Mouse (Mus musculus) monocyte, adult 2 months (primary cell): Measurements from ENCODE around the gene Rad50.
A peak's percentile ranks its signal among the peaks of the same experiment; 100 is the strongest.

ENCODE experiments used
- DNase-seq, 2 experiments: peaks; one replicate each; pipeline ENCODE4 v3.0.0; 2022; ENCODE audit warnings: low spot score in 2 of 2, low read depth in 1 of 2

Gene Rad50

GRCm38 (mm10) chr11:53635590-53636182 lies 71.4 kb downstream of the Rad50 start:
- DNase-seq, result no peak

GRCm38 (mm10) chr11:53634556-53634955 lies 72.6 kb downstream of the Rad50 start, which contains the start of gene Il13:
TSS of gene Il13 (minus strand) at chr11:53634702.
- DNase-seq, result no peak

GRCm38 (mm10) chr11:53633644-53634043 lies 73.5 kb downstream of the Rad50 start:
- no peak for DNase-seq

- no peak for DNase-seq
These were observed 74.9 kb downstream of the Rad50 start for GRCm38 (mm10) chr11:53632122-53632733.

GRCm38 (mm10) chr11:53627859-53628258 lies 79.3 kb downstream of the Rad50 start:
- DNase-seq, result peak; percentile 16 to 25

GRCm38 (mm10) chr11:53626802-53627373 lies 80.2 kb downstream of the Rad50 start:
- DNase-seq, result no peak

GRCm38 (mm10) chr11:53624124-53624523 lies 83.0 kb downstream of the Rad50 start:
- DNase-seq, result no peak

- no peak for DNase-seq
These were observed 83.5 kb downstream of the Rad50 start for GRCm38 (mm10) chr11:53623573-53623972.

- DNase-seq, result no peak
These were observed 84.7 kb downstream of the Rad50 start for GRCm38 (mm10) chr11:53622440-53622806.

GRCm38 (mm10) chr11:53621582-53622439 lies 85.3 kb downstream of the Rad50 start:
- no peak for DNase-seq

- no peak for DNase-seq
These were observed 87.0 kb downstream of the Rad50 start for GRCm38 (mm10) chr11:53620094-53620493.

GRCm38 (mm10) chr11:53619428-53619827 lies 87.7 kb downstream of the Rad50 start:
- DNase-seq, result no peak

- DNase-seq, result no peak
These were observed 88.4 kb downstream of the Rad50 start, which contains the start of gene Il4 for GRCm38 (mm10) chr11:53618619-53619198. TSS of gene Il4 (minus strand) at chr11:53618669.

GRCm38 (mm10) chr11:53617562-53618109 lies 89.5 kb downstream of the Rad50 start:
- DNase-seq, result no peak

GRCm38 (mm10) chr11:53616748-53617558 lies 90.2 kb downstream of the Rad50 start:
- DNase-seq, result no peak

GRCm38 (mm10) chr11:53615575-53615974 lies 91.5 kb downstream of the Rad50 start:
- no peak for DNase-seq

- DNase-seq, result no peak
These were observed 91.9 kb downstream of the Rad50 start for GRCm38 (mm10) chr11:53615172-53615571.

- no peak for DNase-seq
These were observed 97.4 kb downstream of the Rad50 start for GRCm38 (mm10) chr11:53609672-53610071.

- DNase-seq, result no peak
These were observed 97.9 kb downstream of the Rad50 start for GRCm38 (mm10) chr11:53609231-53609630.

- DNase-seq, result no peak
These were observed 101.5 kb downstream of the Rad50 start for GRCm38 (mm10) chr11:53605609-53606008.
